Mouse (Mus musculus) erythroblast, embryonic 14.5 days (primary cell): Measurements from ENCODE around the gene Cyth4.

Experiments
- GATA1 ChIP-seq: IDR thresholded peaks from 2 replicates; pipeline ENCODE4 v1.6.1; 2012; ENCODE audit warnings: low read length, inconsistent platforms, mixed read lengths
- TAL1 ChIP-seq: IDR thresholded peaks from 3 replicates; pipeline ENCODE4 v1.6.1; 2012; ENCODE audit warnings: low read length, inconsistent platforms, mixed read lengths

- TF ChIP-seq GATA1 (no peak), TAL1 (no peak)
Observed at GRCm38 (mm10) chr15:78559141-78559979, 37.5 kb upstream of the Cyth4 start.
